Mouse (Mus musculus) embryo, embryonic 11.5 days (tissue): ENCODE measurements around the gene Rbm15.
A peak's percentile ranks its signal among the peaks of the same experiment; 100 is the strongest.

Source experiments
- DNase-seq: peaks from one replicate; pipeline ENCODE4 v3.0.0-alpha.2; 2012; ENCODE audit warnings: low read depth, low spot score

Rbm15 gene

GRCm38 (mm10) chr3:107333381-107334201 lies at the start of gene Rbm15:
TSS of gene Rbm15 (minus strand) at chr3:107333673.
- DNase-seq: peak; percentile 98

- peak; percentile 54 for DNase-seq
These were observed 45.9 kb upstream of the Rbm15 start for GRCm38 (mm10) chr3:107379422-107379821.

- no peak for DNase-seq
These were observed 45.2 kb upstream of the Rbm15 start for GRCm38 (mm10) chr3:107378626-107379025.

DNA sequence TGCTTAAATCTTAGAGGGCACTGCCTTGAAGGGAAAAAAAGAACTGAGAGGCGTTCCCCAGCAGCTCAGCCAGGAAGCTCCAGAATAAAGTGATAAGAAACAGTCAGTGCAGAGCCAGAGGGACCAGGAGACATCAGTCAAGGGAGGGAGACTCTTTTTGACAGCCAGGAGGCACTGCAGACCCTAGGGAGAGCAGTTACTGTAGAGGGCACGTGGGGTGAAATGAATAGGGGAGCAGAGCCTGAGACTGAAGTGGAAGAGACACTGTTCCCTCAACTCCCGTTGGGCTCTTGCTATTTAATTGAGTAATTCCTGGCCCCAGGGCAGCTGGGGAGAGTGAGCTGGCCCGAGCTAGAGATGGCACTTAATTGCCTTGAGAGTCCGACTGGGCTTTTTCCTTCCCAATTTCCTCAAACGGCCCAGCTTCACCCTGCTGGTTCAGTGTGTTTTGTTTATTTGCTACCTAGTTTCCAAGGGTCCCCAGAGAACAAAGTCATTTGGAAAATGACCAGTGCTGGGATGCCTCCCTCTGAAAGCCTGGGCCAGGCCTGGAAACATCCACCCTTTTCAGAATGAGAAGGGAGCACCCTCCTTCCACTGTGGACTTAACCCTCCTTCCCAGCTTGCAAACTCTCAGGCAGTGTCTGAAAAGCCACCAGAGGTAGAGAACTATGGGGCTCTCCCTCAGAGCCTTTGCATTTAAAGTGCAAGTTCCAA lies 41.6 kb upstream of the Rbm15 start:
- DNase-seq: no peak

GRCm38 (mm10) chr3:107369156-107369555 lies 35.7 kb upstream of the Rbm15 start:
- no peak for DNase-seq

DNA sequence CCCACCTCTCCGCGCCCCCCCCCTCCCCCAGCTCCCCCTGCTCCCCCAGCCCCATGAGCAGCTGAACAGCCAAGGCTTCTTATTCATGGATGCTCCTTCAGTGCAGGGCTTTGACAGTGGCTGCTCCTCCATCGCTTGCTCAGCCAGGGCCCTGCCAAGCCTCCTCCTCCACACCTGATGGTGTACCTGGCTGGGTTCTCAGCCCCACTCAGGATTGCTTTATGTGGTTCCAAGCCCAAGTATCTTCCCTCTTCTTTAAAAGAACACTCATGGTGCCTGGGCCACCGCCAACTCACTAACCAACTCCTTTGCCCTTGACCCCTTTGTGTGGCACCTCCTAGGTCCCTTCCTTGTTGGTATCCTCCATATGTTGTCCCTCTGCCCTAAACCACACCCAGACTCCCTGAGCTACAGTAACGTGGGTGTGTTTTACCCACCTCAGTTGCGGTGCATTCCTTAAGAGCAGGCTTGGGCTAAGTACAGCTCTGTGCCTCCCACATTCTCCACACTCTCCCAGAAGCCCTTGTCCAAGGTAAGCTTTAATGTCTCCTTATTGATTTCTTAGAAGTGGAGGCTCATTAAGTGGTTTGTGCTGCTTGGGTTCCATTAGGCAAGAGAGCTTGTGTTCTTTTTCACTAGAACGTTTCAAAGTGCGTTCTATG lies 34.6 kb upstream of the Rbm15 start:
- no peak for DNase-seq

DNA sequence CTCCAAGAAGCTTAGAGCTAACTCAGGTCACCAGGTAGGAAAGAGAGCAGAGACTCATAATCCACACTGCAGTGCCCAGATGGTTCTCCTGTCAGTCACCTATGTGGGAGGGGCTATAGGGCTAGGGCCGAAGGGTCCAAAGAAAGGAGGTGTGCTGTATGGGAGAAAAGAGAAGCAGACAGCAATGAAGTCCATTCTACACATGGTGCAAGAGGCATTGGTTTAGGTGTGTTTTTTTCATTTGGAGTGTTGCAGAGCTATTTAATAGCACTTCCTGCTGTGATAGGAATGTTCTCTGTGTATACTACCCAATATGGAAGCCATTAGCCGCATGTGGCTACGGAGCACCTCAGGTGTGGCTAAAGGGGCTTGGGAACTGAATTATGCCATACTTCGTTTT lies 31.9 kb upstream of the Rbm15 start:
- DNase-seq: no peak

DNA sequence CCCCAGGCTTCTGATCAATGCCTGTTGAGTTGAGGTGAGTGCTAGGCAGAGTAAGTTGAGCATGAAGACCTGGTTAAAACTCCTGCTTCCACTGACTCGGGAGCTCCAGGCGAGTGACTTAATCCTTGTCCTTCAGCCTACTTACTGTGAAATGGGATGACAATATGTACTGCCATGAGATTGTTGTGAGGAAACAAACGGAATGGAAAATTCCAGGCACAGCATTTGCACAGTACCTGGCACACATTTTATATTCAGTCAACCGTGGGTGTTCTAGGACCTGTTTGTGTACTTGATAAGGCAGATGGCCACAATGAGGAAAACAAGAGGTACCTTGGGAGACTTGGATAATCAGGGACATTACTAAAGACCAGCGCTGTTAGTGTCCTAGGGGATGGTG lies 29.9 kb upstream of the Rbm15 start:
- DNase-seq: no peak

- DNase-seq: no peak
These were observed 26.9 kb upstream of the Rbm15 start for GRCm38 (mm10) chr3:107360341-107360740.

- no peak for DNase-seq
These were observed 24.3 kb upstream of the Rbm15 start for GRCm38 (mm10) chr3:107357700-107358234.

- peak; percentile 59 for DNase-seq
These were observed 23.5 kb upstream of the Rbm15 start for GRCm38 (mm10) chr3:107356964-107357441.

- DNase-seq: no peak
These were observed 22.3 kb upstream of the Rbm15 start for GRCm38 (mm10) chr3:107355618-107356260.

GRCm38 (mm10) chr3:107351706-107352105 lies 18.2 kb upstream of the Rbm15 start:
- DNase-seq: no peak

- no peak for DNase-seq
These were observed 15.5 kb upstream of the Rbm15 start for GRCm38 (mm10) chr3:107349006-107349405.

DNA sequence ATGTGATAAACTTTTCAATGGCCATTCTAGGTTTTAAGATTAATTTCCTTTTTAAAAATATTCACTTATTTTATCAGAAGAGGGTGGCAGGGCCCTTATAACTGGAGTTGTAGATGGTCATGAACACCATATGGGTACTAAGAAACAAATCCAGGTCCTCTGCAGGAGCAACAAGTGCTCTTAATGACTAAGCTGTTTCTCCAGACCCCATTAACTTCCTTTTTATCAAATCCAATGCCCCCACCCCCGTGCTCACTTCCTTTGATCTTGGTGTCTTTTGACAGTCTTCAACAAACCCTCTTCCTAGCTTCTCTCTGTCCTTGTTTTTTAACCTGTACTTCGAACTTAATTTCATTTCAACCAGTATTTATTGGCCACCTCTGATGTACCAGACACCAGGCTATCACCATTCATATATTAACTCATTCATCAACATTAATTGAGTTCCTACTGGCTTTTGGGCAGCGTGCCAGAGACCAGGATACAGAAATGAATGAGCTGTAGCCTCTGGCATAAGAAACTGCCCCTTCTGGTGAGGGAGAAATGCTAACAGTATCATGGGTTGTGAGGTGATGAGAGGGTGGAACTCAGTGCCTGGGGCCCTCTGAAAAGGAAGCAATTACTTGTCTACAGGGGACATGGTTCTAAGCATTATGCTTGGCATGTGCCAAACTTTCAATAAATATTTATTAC lies 11.7 kb upstream of the Rbm15 start:
- no peak for DNase-seq

- no peak for DNase-seq
These were observed 10.5 kb upstream of the Rbm15 start for GRCm38 (mm10) chr3:107343971-107344370.

DNA sequence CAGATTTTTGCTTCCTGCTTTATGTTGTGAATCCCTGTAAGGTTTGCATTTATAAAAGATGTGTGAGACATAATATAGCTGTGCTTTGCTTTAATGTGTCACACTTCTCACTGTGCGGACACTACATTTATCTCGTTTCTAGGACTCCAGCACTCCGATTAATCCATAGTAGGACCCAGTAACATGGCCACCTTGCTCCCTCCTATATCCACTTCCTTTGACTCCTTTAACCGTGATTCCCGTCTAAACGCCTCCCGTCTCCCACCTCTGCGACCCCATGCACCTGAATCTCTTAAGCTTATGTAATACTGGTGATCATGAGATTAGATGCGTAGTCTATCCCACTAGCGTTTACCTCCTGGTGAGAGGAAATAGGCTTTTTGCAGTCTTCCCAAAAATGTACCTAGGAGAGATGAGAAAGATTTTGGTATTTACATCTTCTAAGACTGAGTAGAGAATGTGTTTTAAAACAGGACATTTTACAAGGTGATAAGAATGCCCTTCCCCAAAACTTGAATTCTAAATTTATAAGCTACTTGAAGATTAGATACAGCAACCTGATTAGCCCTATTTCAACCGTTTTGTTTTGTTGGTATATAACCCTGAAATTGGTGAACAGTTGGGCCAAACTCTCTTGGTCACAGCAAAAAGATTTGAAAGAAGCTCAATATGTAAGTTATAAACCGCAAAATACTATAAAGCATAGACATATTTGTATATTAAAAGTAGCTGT lies 895 bp upstream of the Rbm15 start:
- no peak for DNase-seq

GRCm38 (mm10) chr3:107332960-107333380 lies 503 bp downstream of the Rbm15 start:
- DNase-seq: peak; percentile 99

GRCm38 (mm10) chr3:107332127-107332959 lies 1.1 kb downstream of the Rbm15 start:
- DNase-seq: peak; percentile 17
